Mouse (Mus musculus) bone marrow, adult 2 months (tissue): Measurements from ENCODE around the gene Pcnx3. TPM values are rescaled to one million over a fixed set of nuclear protein-coding genes. Genes with fewer than 3 reads are reported as not detected.
"Not testable (repeated sequence)": the region's sequence is repeated elsewhere in the genome, so short reads cannot be mapped to it uniquely, and the experiment has no call there.

ENCODE experiments used
- H3K27ac ChIP-seq: fragments of 200-500 bp; 2 replicates; pipeline ENCODE4 v1.5.1; 2012; ENCODE audit warnings: low read depth, mild to moderate bottlenecking, control low read depth, inconsistent platforms, low read length; ENCODE audit not compliant: control insufficient read depth, poor library complexity, insufficient read depth
- H3K4me1 ChIP-seq: fragments of 200-500 bp; 2 replicates; pipeline ENCODE4 v1.6.1; 2011; ENCODE audit warnings: low read length; ENCODE audit not compliant: control insufficient read depth, insufficient read depth
- H3K4me3 ChIP-seq: fragments of 200-500 bp; replicated peaks from 2 replicates; pipeline ENCODE3; 2011; ENCODE audit warnings: mild to moderate bottlenecking, low read depth, low read length, control low read depth; ENCODE audit not compliant: control insufficient read depth
- CTCF ChIP-seq: fragments of 200-500 bp; IDR thresholded peaks from 2 replicates; pipeline ENCODE4 v1.5.1; 2011; ENCODE audit warnings: low read length, control low read depth; ENCODE audit not compliant: control insufficient read depth, insufficient read depth
- POLR2A ChIP-seq: fragments of 200-500 bp; IDR thresholded peaks from 2 replicates; pipeline ENCODE4 v1.6.1; 2011; ENCODE audit warnings: low read depth, mild to moderate bottlenecking, control low read depth, low read length, borderline replicate concordance; ENCODE audit not compliant: control insufficient read depth
- WGBS: fragments of 180-500 bp; shearing (Covaris S2); methylation state at CpG from one replicate; pipeline ENCODE4 v1.1.7; 2018; 5-methylcytosine and 5-hydroxymethylcytosine counted together
- polyA plus RNA-seq: library from polyadenylated mRNA; stranded (reverse); fragments of >200 nt; gene quantifications from 2 replicates; pipeline ENCODE4 v1.2.4, GENCODE M21; 2011; ENCODE audit warnings: low replicate concordance; ENCODE audit not compliant: missing spikeins, insufficient read depth, insufficient read length

Gene Pcnx3
- polyA plus RNA-seq, 1 experiment = 99.7 TPM

DNA sequence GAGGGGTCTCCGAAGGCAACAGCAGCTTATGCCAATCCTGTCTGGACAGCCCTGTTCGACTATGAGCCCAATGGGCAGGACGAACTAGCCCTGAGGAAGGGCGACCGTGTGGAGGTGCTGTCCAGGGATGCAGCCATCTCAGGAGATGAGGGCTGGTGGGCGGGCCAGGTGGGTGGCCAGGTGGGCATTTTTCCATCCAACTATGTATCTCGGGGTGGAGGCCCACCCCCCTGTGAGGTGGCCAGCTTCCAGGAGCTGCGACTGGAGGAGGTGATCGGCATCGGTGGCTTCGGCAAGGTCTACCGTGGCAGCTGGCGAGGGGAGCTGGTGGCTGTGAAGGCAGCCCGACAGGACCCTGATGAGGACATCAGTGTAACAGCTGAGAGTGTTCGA, 1.6 kb upstream of the Pcnx3 start:
- Histone ChIP-seq H3K4me1 (peaks cover 2% of the 10 kb centered on the region; the same call in 1 of the 2 replicates), H3K27ac (peak overlapping the region; percentile 94), H3K4me3 (peak overlapping the region; percentile 84)
- 16% methylated on average over 15 of the region's 15 CpGs for WGBS
- TF ChIP-seq POLR2A = no peak
- TF ChIP-seq CTCF = no peak

DNA sequence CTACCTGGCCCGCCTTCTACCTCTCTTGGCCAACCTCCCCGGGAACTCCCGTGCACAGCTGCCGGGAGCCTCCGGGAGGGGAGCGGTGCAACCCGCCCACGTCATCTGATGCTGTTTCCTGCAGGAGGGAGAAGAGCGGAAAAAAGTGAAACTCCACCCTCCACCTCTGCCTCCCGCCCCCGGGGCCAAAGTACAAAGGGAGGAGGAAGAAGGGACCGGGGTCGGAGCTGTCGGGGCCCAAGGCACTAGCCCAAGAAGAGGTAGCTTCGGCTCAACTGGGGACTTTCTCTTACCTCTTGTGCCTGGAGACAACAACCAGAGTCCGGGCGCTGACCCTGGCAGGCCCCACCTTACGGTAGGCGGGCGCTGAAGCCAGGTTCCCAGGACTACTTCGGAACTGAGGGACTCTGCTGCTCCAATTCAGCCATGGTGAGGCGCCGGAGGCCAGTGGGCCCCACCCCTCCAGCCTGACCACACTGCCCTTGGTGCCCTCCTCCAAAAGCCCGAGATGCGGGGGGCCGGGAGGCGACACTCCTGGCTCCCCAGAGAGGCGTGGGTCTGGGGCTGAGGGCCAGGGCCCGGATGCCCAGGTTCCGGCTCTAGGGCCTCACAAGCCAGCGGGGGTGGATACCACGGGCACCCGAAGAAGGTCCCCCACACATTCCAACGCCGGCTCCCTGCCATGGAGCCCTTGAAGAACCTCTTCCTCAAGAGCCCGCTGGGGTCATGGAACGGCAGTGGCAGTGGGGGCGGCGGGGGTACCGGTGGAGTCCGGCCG, 1.0 kb upstream of the Pcnx3 start:
- TF ChIP-seq POLR2A (peak; percentile 71), CTCF (no peak)
- Histone ChIP-seq H3K4me3 (peak overlapping the region; percentile 84), H3K27ac (peak overlapping the region; percentile 94), H3K4me1 (peaks cover 2% of the 10 kb centered on the region; the same call in 1 of the 2 replicates)
- 1% methylated on average over 42 of the region's 42 CpGs for WGBS

DNA sequence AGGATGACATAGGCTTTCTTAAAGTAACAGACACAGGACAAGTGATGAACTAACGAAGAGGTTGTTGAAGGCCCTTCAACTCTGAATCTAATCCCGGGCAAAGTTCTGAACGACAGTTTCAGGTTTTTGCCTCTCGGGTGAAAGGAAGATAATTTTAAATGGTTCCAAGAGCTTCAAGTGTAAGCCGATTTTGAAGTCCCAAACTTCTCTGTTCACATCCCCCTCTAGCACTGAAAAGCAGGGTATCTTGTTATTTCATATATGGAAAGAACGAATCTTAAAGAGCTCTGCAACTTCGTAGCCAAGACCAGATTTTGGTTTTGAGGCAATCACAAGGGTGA, 350 bp upstream of the Pcnx3 start:
- TF ChIP-seq CTCF (no peak), POLR2A (no peak)
- peaks cover 2% of the 10 kb centered on the region; the same call in 1 of the 2 replicates for H3K4me1 ChIP-seq
- 0% methylated on average over 7 of the region's 7 CpGs for WGBS
- peak overlapping the region; percentile 84 for H3K4me3 ChIP-seq
- peak overlapping the region; percentile 94 for H3K27ac ChIP-seq

DNA sequence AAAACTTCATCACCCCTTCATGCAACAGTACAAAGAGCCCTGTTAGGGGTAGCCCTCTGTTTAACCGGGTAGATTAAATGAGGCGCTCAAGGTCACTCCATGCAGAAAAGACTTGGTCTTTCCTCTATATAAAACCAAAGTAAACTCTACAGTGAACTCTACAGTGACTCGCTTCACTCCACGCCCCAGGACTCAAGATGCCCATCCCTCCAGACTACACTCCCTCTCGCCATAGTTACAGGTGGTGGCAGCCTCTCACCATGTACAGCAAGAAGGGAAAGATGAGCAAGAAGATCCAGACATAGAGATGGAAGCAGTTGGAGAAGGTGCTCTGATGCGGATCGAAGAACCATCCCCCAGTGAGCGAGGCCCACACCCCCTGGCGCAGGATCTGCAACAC, 970 bp downstream of the Pcnx3 start:
- Histone ChIP-seq H3K4me3 (peak overlapping the region; percentile 78), H3K27ac (peak overlapping the region; percentile 94), H3K4me1 (peaks cover 2% of the 10 kb centered on the region; the same call in 1 of the 2 replicates)
- 35% methylated on average over 9 of the region's 9 CpGs for WGBS
- no peak for TF ChIP-seq CTCF
- TF ChIP-seq POLR2A = no peak

DNA sequence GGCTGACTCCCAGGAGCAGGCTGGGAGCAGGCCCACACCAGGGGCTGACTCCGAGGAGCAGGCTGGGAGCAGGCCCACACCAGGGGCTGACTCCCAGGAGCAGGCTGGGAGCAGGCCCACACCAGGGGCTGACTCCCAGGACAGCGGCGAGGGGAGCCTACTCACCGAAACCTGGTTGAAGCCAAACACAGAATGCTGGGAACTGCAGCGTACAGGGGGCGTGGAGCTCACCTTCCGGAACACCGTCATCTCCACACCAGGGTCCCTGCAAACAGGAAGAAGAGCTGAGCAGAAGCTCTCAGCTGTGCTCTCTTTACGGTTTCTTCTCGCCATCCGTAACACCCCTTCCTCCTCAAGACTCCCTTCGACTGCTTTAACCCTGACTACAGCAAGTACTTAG, 1.8 kb downstream of the Pcnx3 start:
- not testable (repeated sequence) for H3K27ac ChIP-seq, H3K4me3 ChIP-seq
- WGBS = 91% methylated on average over 12 of the region's 12 CpGs

DNA sequence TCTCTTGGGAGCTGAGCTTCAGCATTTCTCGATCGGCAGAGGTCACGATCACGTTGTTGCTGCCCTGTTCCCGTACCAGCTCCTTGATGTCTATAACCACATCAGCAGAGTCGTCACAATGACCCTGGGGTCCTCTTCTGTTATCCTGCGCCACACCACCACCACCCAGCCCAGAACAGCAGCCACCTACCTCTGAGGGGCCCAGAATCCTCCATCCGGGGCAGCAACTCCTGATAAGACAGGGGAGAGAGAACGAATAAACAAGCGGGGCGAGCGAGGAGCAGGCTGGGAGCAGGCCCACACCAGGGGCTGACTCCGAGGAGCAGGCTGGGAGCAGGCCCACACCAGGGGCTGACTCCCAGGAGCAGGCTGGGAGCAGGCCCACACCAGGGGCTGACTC, 2.3 kb downstream of the Pcnx3 start:
- H3K27ac ChIP-seq = no peak overlapping the region
- no peak for TF ChIP-seq POLR2A
- TF ChIP-seq CTCF = no peak
- 91% methylated on average over 13 of the region's 13 CpGs for WGBS
- peaks cover 2% of the 10 kb centered on the region; the same call in 1 of the 2 replicates for H3K4me1 ChIP-seq
- H3K4me3 ChIP-seq = no peak overlapping the region

More for the DNA sequence above, 1.8 kb downstream of the Pcnx3 start:
- H3K4me1 ChIP-seq = not testable (repeated sequence)

DNA sequence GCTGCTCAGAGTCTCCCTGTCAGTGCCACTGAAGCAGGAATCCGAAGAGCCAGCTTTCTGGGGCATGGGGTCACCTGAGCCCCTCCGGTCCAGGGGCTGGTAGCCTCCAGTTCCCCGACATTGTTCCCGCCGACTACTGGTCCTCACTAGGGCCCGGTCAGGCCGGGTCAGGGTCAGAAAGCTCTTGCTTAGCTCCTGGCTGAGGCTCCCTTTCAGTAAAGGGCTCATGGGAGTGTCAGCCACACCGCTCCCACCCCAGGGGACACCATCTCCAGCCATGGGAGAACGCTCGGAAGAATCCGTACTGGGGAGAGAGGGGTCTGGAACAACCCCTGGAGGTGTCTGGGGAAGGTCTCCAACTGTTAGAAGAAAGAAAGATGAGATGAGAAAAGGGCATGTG, 2.8 kb downstream of the Pcnx3 start:
- 90% methylated on average over 11 of the region's 11 CpGs for WGBS
- H3K27ac ChIP-seq = no peak overlapping the region
- H3K4me3 ChIP-seq = no peak overlapping the region
- peaks cover 2% of the 10 kb centered on the region; the same call in 1 of the 2 replicates for H3K4me1 ChIP-seq
- no peak for TF ChIP-seq CTCF
- no peak for TF ChIP-seq POLR2A

DNA sequence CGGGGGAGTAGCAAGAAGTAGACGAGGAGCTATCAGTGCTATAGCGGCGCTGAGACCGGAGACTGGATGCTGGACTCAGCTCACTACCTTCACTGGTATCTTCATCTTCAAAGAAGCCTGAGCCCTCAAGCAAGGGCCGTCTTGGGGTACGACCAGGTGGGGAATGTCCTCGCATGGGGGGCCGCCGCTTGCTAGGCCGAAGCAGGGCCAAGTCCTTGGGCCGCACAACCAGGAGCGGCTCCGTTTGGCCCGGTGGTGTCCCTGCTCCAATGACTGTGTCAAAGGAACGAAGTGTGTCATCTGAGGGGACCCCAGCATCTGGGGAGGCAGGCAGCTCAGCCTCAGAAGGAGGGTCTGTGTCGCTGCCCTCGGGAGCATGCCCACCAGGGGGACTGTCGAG, 3.3 kb downstream of the Pcnx3 start:
- 94% methylated on average over 19 of the region's 19 CpGs for WGBS
- no peak overlapping the region for H3K27ac ChIP-seq
- TF ChIP-seq CTCF = no peak
- no peak for TF ChIP-seq POLR2A
- H3K4me1 ChIP-seq = peaks cover 2% of the 10 kb centered on the region; the same call in 1 of the 2 replicates
- H3K4me3 ChIP-seq = no peak overlapping the region

DNA sequence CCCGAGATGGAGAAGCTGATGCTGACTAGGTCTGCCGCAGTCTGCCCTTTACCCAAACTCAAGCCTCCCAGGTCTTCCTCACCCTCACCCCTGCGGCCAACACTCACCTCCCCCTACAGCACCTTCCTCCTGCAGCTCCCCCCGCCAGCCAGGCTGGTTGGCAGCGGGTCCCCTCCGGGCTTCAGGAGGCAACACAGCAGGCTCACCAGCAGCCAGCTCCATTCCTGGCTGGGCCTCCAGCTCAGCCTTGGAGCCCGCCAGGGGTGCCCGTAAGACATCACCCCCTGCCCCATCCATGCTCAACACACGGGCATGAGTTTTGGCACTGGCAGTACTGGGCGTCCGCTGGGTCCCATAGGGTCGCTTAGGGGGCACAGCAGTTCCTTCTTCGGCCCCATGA, 3.7 kb downstream of the Pcnx3 start:
- no peak for TF ChIP-seq POLR2A
- no peak for TF ChIP-seq CTCF
- no peak overlapping the region for H3K27ac ChIP-seq
- WGBS = 89% methylated on average over 13 of the region's 13 CpGs

More for the DNA sequence above, 3.7 kb downstream of the Pcnx3 start:
- Histone ChIP-seq H3K4me3 (no peak overlapping the region), H3K4me1 (peaks cover 2% of the 10 kb centered on the region; the same call in 1 of the 2 replicates)
